Mouse (Mus musculus): ENCODE measurements around the gene Mfsd12. TPM values are rescaled to one million over a fixed set of nuclear protein-coding genes. Genes with fewer than 3 reads are reported as not detected.

Mfsd12 gene
- polyA plus RNA-seq, 1 experiment from 2014 or later, result 9.8 TPM

- Histone ChIP-seq H3K4me3 (ENCODE audit: low read depth, low read length) (no peak overlapping the region), H3K36me3 (ENCODE audit: control insufficient read depth, insufficient read depth, low read length) (peaks cover 13% of the 10 kb centered on the region), H3K9ac (ENCODE audit: low read depth, low read length) (no peak overlapping the region), H3K4me2 (ENCODE audit: low read depth, low read length) (no peak overlapping the region), H3K27me3 (replicated peaks; ENCODE audit: control insufficient read depth, insufficient read depth, low read length) (peaks cover 41% of the 10 kb centered on the region), H3K9me3 (ENCODE audit: control insufficient read depth, low read length) (no peaks in the 10 kb centered on the region), H3K4me1 (ENCODE audit: control insufficient read depth, insufficient read depth, low read length) (peaks cover 19% of the 10 kb centered on the region), H3K27ac (replicated peaks; ENCODE audit: low read depth, low read length) (no peak overlapping the region)
- DNase-seq (ENCODE audit: low spot score) (no peak), ATAC-seq (ENCODE audit: low read depth) (no peak)
- WGBS, result 84% methylated on average over 4 of the region's 4 CpGs
Observed at GRCm38 (mm10) chr10:81345162-81345534, 12.1 kb upstream of the Mfsd12 start.

GRCm38 (mm10) chr10:81346453-81347067 lies 10.7 kb upstream of the Mfsd12 start:
- Histone ChIP-seq H3K9ac (ENCODE audit: low read depth, low read length) (peak overlapping the region; percentile 40), H3K27me3 (replicated peaks; ENCODE audit: control insufficient read depth, insufficient read depth, low read length) (peaks cover 37% of the 10 kb centered on the region), H3K9me3 (ENCODE audit: control insufficient read depth, low read length) (no peaks in the 10 kb centered on the region), H3K4me2 (ENCODE audit: low read depth, low read length) (peak overlapping the region; percentile 49), H3K27ac (replicated peaks; ENCODE audit: low read depth, low read length) (no peak overlapping the region; the same call in 1 of the 2 replicates), H3K4me1 (ENCODE audit: control insufficient read depth, insufficient read depth, low read length) (peaks cover 19% of the 10 kb centered on the region), H3K36me3 (ENCODE audit: control insufficient read depth, insufficient read depth, low read length) (peaks cover 13% of the 10 kb centered on the region), H3K4me3 (ENCODE audit: low read depth, low read length) (peak overlapping the region; percentile 21)
- DNase-seq (ENCODE audit: low spot score) (peak; percentile 79), ATAC-seq (ENCODE audit: low read depth) (no peak)
- WGBS, result 15% methylated on average over 32 of the region's 55 CpGs

- WGBS, result 10% methylated on average over 10 of the region's 12 CpGs
- Histone ChIP-seq H3K4me1 (ENCODE audit: control insufficient read depth, insufficient read depth, low read length) (peaks cover 19% of the 10 kb centered on the region), H3K27ac (replicated peaks; ENCODE audit: low read depth, low read length) (peak overlapping the region; percentile 72; the same call in 1 of the 2 replicates), H3K4me2 (ENCODE audit: low read depth, low read length) (peak overlapping the region; percentile 93), H3K4me3 (ENCODE audit: low read depth, low read length) (peak overlapping the region; percentile 88), H3K27me3 (replicated peaks; ENCODE audit: control insufficient read depth, insufficient read depth, low read length) (peaks cover 12% of the 10 kb centered on the region; the same call in 1 of the 2 replicates), H3K9ac (ENCODE audit: low read depth, low read length) (peak overlapping the region; percentile 85), H3K36me3 (ENCODE audit: control insufficient read depth, insufficient read depth, low read length) (peaks cover 13% of the 10 kb centered on the region), H3K9me3 (ENCODE audit: control insufficient read depth, low read length) (no peaks in the 10 kb centered on the region)
- DNase-seq (ENCODE audit: low spot score) (no peak), ATAC-seq (ENCODE audit: low read depth) (no peak)
Observed at GRCm38 (mm10) chr10:81349146-81349545, 8.1 kb upstream of the Mfsd12 start.

- DNase-seq (ENCODE audit: low spot score), result no peak
Observed at GRCm38 (mm10) chr10:81349961-81350350, 7.3 kb upstream of the Mfsd12 start.

GRCm38 (mm10) chr10:81350351-81351063 lies 6.8 kb upstream of the Mfsd12 start, which contains the start of gene Hmg20b:
TSS of gene Hmg20b (minus strand) at chr10:81350480.
- Histone ChIP-seq H3K9ac (ENCODE audit: low read depth, low read length) (peak within 1 kb of the TSS; percentile 85), H3K36me3 (ENCODE audit: control insufficient read depth, insufficient read depth, low read length) (peaks cover 13% of the 10 kb centered on the region), H3K27ac (replicated peaks; ENCODE audit: low read depth, low read length) (peak within 1 kb of the TSS; percentile 72), H3K4me2 (ENCODE audit: low read depth, low read length) (peak within 1 kb of the TSS; percentile 93), H3K9me3 (ENCODE audit: control insufficient read depth, low read length) (no peaks in the 10 kb centered on the region), H3K4me3 (ENCODE audit: low read depth, low read length) (peak within 1 kb of the TSS; percentile 88), H3K4me1 (ENCODE audit: control insufficient read depth, insufficient read depth, low read length) (peaks cover 19% of the 10 kb centered on the region), H3K27me3 (replicated peaks; ENCODE audit: control insufficient read depth, insufficient read depth, low read length) (no peaks in the 10 kb centered on the region; the same call in 1 of the 2 replicates)
- DNase-seq (ENCODE audit: low spot score), result peak; percentile 100
- ATAC-seq (ENCODE audit: low read depth), result peak; percentile 96
- under 1% methylated on average over 49 of the region's 54 CpGs for WGBS

More at GRCm38 (mm10) chr10:81349961-81350350, 7.3 kb upstream of the Mfsd12 start:
- H3K27ac ChIP-seq (replicated peaks; ENCODE audit: low read depth, low read length), result peak overlapping the region; percentile 72
- H3K9ac ChIP-seq (ENCODE audit: low read depth, low read length), result peak overlapping the region; percentile 85
- peak overlapping the region; percentile 93 for H3K4me2 ChIP-seq (ENCODE audit: low read depth, low read length)
- peaks cover 13% of the 10 kb centered on the region for H3K36me3 ChIP-seq (ENCODE audit: control insufficient read depth, insufficient read depth, low read length)
- peak overlapping the region; percentile 88 for H3K4me3 ChIP-seq (ENCODE audit: low read depth, low read length)
- H3K9me3 ChIP-seq (ENCODE audit: control insufficient read depth, low read length), result no peaks in the 10 kb centered on the region
- peaks cover 19% of the 10 kb centered on the region for H3K4me1 ChIP-seq (ENCODE audit: control insufficient read depth, insufficient read depth, low read length)
- WGBS, result 0% methylated on average over 10 of the region's 29 CpGs
- H3K27me3 ChIP-seq (replicated peaks; ENCODE audit: control insufficient read depth, insufficient read depth, low read length), result peaks cover 5% of the 10 kb centered on the region; the same call in 1 of the 2 replicates
- ATAC-seq (ENCODE audit: low read depth), result no peak

- H3K4me3 ChIP-seq (ENCODE audit: low read depth, low read length), result no peak overlapping the region
- H3K9me3 ChIP-seq (ENCODE audit: control insufficient read depth, low read length), result no peaks in the 10 kb centered on the region
- no peak overlapping the region for H3K27ac ChIP-seq (replicated peaks; ENCODE audit: low read depth, low read length)
- H3K36me3 ChIP-seq (ENCODE audit: control insufficient read depth, insufficient read depth, low read length), result peaks cover 9% of the 10 kb centered on the region; the same call in 1 of the 2 replicates
- peaks cover 15% of the 10 kb centered on the region for H3K4me1 ChIP-seq (ENCODE audit: control insufficient read depth, insufficient read depth, low read length)
- 22% methylated on average over 9 of the region's 9 CpGs for WGBS
- H3K9ac ChIP-seq (ENCODE audit: low read depth, low read length), result no peak overlapping the region
- DNase-seq (ENCODE audit: low spot score) (no peak), ATAC-seq (ENCODE audit: low read depth) (no peak)
- H3K27me3 ChIP-seq (replicated peaks; ENCODE audit: control insufficient read depth, insufficient read depth, low read length), result no peaks in the 10 kb centered on the region; the same call in 1 of the 2 replicates
- H3K4me2 ChIP-seq (ENCODE audit: low read depth, low read length), result no peak overlapping the region
Observed at GRCm38 (mm10) chr10:81351678-81352291, 5.5 kb upstream of the Mfsd12 start.

GRCm38 (mm10) chr10:81354738-81355477 lies 2.4 kb upstream of the Mfsd12 start:
- ATAC-seq (ENCODE audit: low read depth) (no peak), DNase-seq (ENCODE audit: low spot score) (no peak)

GRCm38 (mm10) chr10:81355533-81355932 lies 1.8 kb upstream of the Mfsd12 start:
- WGBS, result 69% methylated on average over 4 of the region's 4 CpGs
- Histone ChIP-seq H3K4me1 (ENCODE audit: control insufficient read depth, insufficient read depth, low read length) (peaks cover 10% of the 10 kb centered on the region), H3K9me3 (ENCODE audit: control insufficient read depth, low read length) (no peaks in the 10 kb centered on the region), H3K9ac (ENCODE audit: low read depth, low read length) (no peak overlapping the region), H3K27ac (replicated peaks; ENCODE audit: low read depth, low read length) (no peak overlapping the region), H3K36me3 (ENCODE audit: control insufficient read depth, insufficient read depth, low read length) (no peaks in the 10 kb centered on the region), H3K4me2 (ENCODE audit: low read depth, low read length) (no peak overlapping the region), H3K4me3 (ENCODE audit: low read depth, low read length) (no peak overlapping the region), H3K27me3 (replicated peaks; ENCODE audit: control insufficient read depth, insufficient read depth, low read length) (no peaks in the 10 kb centered on the region)
- ATAC-seq (ENCODE audit: low read depth) (no peak), DNase-seq (ENCODE audit: low spot score) (no peak)

More at GRCm38 (mm10) chr10:81354738-81355477, 2.4 kb upstream of the Mfsd12 start:
- Histone ChIP-seq H3K4me2 (ENCODE audit: low read depth, low read length) (no peak overlapping the region), H3K9ac (ENCODE audit: low read depth, low read length) (peak overlapping the region; percentile 30; the same call in 1 of the 2 replicates), H3K27ac (replicated peaks; ENCODE audit: low read depth, low read length) (peak overlapping the region; percentile 21; the same call in 1 of the 2 replicates), H3K36me3 (ENCODE audit: control insufficient read depth, insufficient read depth, low read length) (no peaks in the 10 kb centered on the region), H3K4me3 (ENCODE audit: low read depth, low read length) (no peak overlapping the region), H3K9me3 (ENCODE audit: control insufficient read depth, low read length) (no peaks in the 10 kb centered on the region), H3K27me3 (replicated peaks; ENCODE audit: control insufficient read depth, insufficient read depth, low read length) (no peaks in the 10 kb centered on the region), H3K4me1 (ENCODE audit: control insufficient read depth, insufficient read depth, low read length) (peaks cover 10% of the 10 kb centered on the region)
- 57% methylated on average over 9 of the region's 9 CpGs for WGBS
